Mouse (Mus musculus): ENCODE results near the gene Maff. TPM values are rescaled to one million over a fixed set of nuclear protein-coding genes. Genes with fewer than 3 reads are reported as not detected.

The Maff gene
- polyA plus RNA-seq, 1 experiment = not detected

- H3K4me3 ChIP-seq (ENCODE audit: insufficient read depth, low read depth, low read length) = peak within 1 kb of the TSS; percentile 59
- TF ChIP-seq CTCF (IDR thresholded peaks at IDR 0.05; ENCODE audit: insufficient read depth, low read depth, low read length) (no peak), POLR2A (IDR thresholded peaks at IDR 0.05; ENCODE audit: insufficient read depth, low read depth, low read length) (peak; percentile 53)
- H3K27ac ChIP-seq (ENCODE audit: insufficient read depth, low read depth, low read length) = peak within 1 kb of the TSS; percentile 73
- peaks cover 25% of the 10 kb centered on the region for H3K4me1 ChIP-seq (ENCODE audit: control insufficient read depth, insufficient read depth, low read length)
- WGBS = 3% methylated on average over 46 of the region's 46 CpGs
These were observed 18.1 kb upstream of the Maff start, which contains the start of gene Pla2g6 for GRCm38 (mm10) chr15:79328058-79328938. Gene Pla2g6 (minus strand): TSS chr15:79328390.

GRCm38 (mm10) chr15:79328939-79329275 lies 17.5 kb upstream of the Maff start:
- 84% methylated on average over 4 of the region's 4 CpGs for WGBS
- TF ChIP-seq CTCF (IDR thresholded peaks at IDR 0.05; ENCODE audit: insufficient read depth, low read depth, low read length) = no peak
- Histone ChIP-seq H3K27ac (ENCODE audit: insufficient read depth, low read depth, low read length) (no peak overlapping the region), H3K4me1 (ENCODE audit: control insufficient read depth, insufficient read depth, low read length) (peaks cover 23% of the 10 kb centered on the region), H3K4me3 (ENCODE audit: insufficient read depth, low read depth, low read length) (no peak overlapping the region)

- TF ChIP-seq CTCF (IDR thresholded peaks at IDR 0.05; ENCODE audit: insufficient read depth, low read depth, low read length) (no peak), POLR2A (IDR thresholded peaks at IDR 0.05; ENCODE audit: insufficient read depth, low read depth, low read length) (no peak)
- WGBS = 97% methylated on average over 6 of the region's 6 CpGs
- Histone ChIP-seq H3K4me1 (ENCODE audit: control insufficient read depth, insufficient read depth, low read length) (peaks cover 20% of the 10 kb centered on the region), H3K4me3 (ENCODE audit: insufficient read depth, low read depth, low read length) (no peak overlapping the region), H3K27ac (ENCODE audit: insufficient read depth, low read depth, low read length) (no peak overlapping the region)
These were observed 17.0 kb upstream of the Maff start for GRCm38 (mm10) chr15:79329346-79329978.

- WGBS = 88% methylated on average over 6 of the region's 6 CpGs
- Histone ChIP-seq H3K4me3 (ENCODE audit: insufficient read depth, low read depth, low read length) (no peak overlapping the region), H3K27ac (ENCODE audit: insufficient read depth, low read depth, low read length) (no peak overlapping the region), H3K4me1 (ENCODE audit: control insufficient read depth, insufficient read depth, low read length) (peaks cover 18% of the 10 kb centered on the region)
- TF ChIP-seq CTCF (IDR thresholded peaks at IDR 0.05; ENCODE audit: insufficient read depth, low read depth, low read length) (no peak), POLR2A (IDR thresholded peaks at IDR 0.05; ENCODE audit: insufficient read depth, low read depth, low read length) (no peak)
These were observed 16.4 kb upstream of the Maff start for GRCm38 (mm10) chr15:79329979-79330363.

- Histone ChIP-seq H3K4me1 (ENCODE audit: control insufficient read depth, insufficient read depth, low read length) (peaks cover 14% of the 10 kb centered on the region), H3K27ac (ENCODE audit: insufficient read depth, low read depth, low read length) (no peak overlapping the region), H3K4me3 (ENCODE audit: insufficient read depth, low read depth, low read length) (no peak overlapping the region)
- WGBS = 86% methylated on average over 4 of the region's 4 CpGs
- TF ChIP-seq POLR2A (IDR thresholded peaks at IDR 0.05; ENCODE audit: insufficient read depth, low read depth, low read length) = no peak
- TF ChIP-seq CTCF (IDR thresholded peaks at IDR 0.05; ENCODE audit: insufficient read depth, low read depth, low read length) = no peak
These were observed 15.9 kb upstream of the Maff start for GRCm38 (mm10) chr15:79330521-79330920.

- 74% methylated on average over 4 of the region's 4 CpGs for WGBS
- H3K4me1 ChIP-seq (ENCODE audit: control insufficient read depth, insufficient read depth, low read length) = no peaks in the 10 kb centered on the region
These were observed 13.0 kb upstream of the Maff start for GRCm38 (mm10) chr15:79333409-79333808.

GRCm38 (mm10) chr15:79335061-79335655 lies 11.3 kb upstream of the Maff start:
- 62% methylated on average over 7 of the region's 7 CpGs for WGBS

More at GRCm38 (mm10) chr15:79333409-79333808, 13.0 kb upstream of the Maff start:
- Histone ChIP-seq H3K27ac (ENCODE audit: insufficient read depth, low read depth, low read length) (no peak overlapping the region), H3K4me3 (ENCODE audit: insufficient read depth, low read depth, low read length) (no peak overlapping the region)
- TF ChIP-seq CTCF (IDR thresholded peaks at IDR 0.05; ENCODE audit: insufficient read depth, low read depth, low read length) = no peak

GRCm38 (mm10) chr15:79338978-79339377 lies 7.4 kb upstream of the Maff start:
- WGBS = 77% methylated on average over 5 of the region's 5 CpGs
- TF ChIP-seq CTCF (IDR thresholded peaks at IDR 0.05; ENCODE audit: insufficient read depth, low read depth, low read length) (no peak), POLR2A (IDR thresholded peaks at IDR 0.05; ENCODE audit: insufficient read depth, low read depth, low read length) (no peak)
- H3K4me1 ChIP-seq (ENCODE audit: control insufficient read depth, insufficient read depth, low read length) = no peaks in the 10 kb centered on the region
- H3K27ac ChIP-seq (ENCODE audit: insufficient read depth, low read depth, low read length) = no peak overlapping the region
- no peak overlapping the region for H3K4me3 ChIP-seq (ENCODE audit: insufficient read depth, low read depth, low read length)

More at GRCm38 (mm10) chr15:79335061-79335655, 11.3 kb upstream of the Maff start:
- Histone ChIP-seq H3K27ac (ENCODE audit: insufficient read depth, low read depth, low read length) (no peak overlapping the region), H3K4me3 (ENCODE audit: insufficient read depth, low read depth, low read length) (no peak overlapping the region), H3K4me1 (ENCODE audit: control insufficient read depth, insufficient read depth, low read length) (no peaks in the 10 kb centered on the region)
- TF ChIP-seq CTCF (IDR thresholded peaks at IDR 0.05; ENCODE audit: insufficient read depth, low read depth, low read length) = no peak
- no peak for TF ChIP-seq POLR2A (IDR thresholded peaks at IDR 0.05; ENCODE audit: insufficient read depth, low read depth, low read length)

Data from olfactory bulb, adult 2 months (tissue).